Mouse (Mus musculus) brown adipose tissue, adult 24 weeks (tissue): ENCODE data around the gene Gamt. TPM values are rescaled to one million over a fixed set of nuclear protein-coding genes. Genes with fewer than 3 reads are reported as not detected.
"Not testable (repeated sequence)": the region's sequence is repeated elsewhere in the genome, so short reads cannot be mapped to it uniquely, and the experiment has no call there.

ENCODE experiments used
- H3K27ac ChIP-seq: fragments of 200-500 bp; replicated peaks from 2 replicates; pipeline ENCODE4 v1.5.1; 2012; ENCODE audit warnings: low read depth, mild to moderate bottlenecking, low read length
- H3K4me1 ChIP-seq: fragments of 200-500 bp; 2 replicates; pipeline ENCODE4 v1.6.1; 2012; ENCODE audit warnings: low read length, mixed read lengths; ENCODE audit not compliant: control insufficient read depth, insufficient read depth, insufficient read length
- H3K4me3 ChIP-seq: fragments of 200-500 bp; 2 replicates; pipeline ENCODE4 v1.5.1; 2012; ENCODE audit warnings: low read depth, mild to moderate bottlenecking, low read length, moderate library complexity; ENCODE audit not compliant: insufficient read depth
- polyA plus RNA-seq: library from polyadenylated mRNA; stranded (reverse); fragments of >200 nt; gene quantifications from 2 replicates; pipeline ENCODE4 v1.2.4, GENCODE M21; 2012; ENCODE audit not compliant: missing spikeins, insufficient read depth, insufficient read length

Gamt gene
- polyA plus RNA-seq, 1 experiment, result 10.5 TPM

DNA sequence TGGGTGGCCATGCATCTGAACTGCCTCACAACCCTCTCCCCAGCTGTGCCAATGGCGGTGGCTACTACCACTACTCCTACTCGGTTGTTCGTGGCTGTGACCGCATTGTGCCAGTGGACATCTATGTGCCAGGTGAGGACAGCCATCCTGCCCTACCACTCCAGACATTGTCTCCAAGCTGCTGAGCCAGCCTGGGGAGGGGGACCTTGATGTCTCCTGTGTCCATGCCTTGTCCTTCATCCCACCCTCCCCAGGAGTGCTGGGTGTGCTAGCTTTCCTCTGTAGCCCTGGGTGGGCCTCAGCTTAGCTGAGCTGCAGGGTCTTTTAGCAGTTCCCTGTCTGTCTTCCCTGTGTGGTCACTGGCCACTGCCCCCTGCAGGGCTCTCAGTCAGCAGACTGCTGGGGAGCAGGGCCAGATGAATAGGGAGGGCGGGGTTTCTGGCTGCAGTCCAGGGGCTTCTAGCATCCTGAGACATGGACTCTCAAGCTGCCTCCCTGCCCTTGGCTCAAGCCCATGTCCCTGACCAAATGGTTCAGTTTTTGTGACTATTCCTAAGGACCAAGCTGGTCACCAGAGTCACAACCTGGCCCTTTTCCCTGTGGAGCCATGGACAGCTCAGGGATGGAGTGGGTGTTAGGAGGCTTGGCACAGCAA, 4.8 kb downstream of the Gamt start:
- Histone ChIP-seq H3K4me1 (peaks cover 10% of the 10 kb centered on the region), H3K4me3 (no peak overlapping the region), H3K27ac (no peak overlapping the region)

DNA sequence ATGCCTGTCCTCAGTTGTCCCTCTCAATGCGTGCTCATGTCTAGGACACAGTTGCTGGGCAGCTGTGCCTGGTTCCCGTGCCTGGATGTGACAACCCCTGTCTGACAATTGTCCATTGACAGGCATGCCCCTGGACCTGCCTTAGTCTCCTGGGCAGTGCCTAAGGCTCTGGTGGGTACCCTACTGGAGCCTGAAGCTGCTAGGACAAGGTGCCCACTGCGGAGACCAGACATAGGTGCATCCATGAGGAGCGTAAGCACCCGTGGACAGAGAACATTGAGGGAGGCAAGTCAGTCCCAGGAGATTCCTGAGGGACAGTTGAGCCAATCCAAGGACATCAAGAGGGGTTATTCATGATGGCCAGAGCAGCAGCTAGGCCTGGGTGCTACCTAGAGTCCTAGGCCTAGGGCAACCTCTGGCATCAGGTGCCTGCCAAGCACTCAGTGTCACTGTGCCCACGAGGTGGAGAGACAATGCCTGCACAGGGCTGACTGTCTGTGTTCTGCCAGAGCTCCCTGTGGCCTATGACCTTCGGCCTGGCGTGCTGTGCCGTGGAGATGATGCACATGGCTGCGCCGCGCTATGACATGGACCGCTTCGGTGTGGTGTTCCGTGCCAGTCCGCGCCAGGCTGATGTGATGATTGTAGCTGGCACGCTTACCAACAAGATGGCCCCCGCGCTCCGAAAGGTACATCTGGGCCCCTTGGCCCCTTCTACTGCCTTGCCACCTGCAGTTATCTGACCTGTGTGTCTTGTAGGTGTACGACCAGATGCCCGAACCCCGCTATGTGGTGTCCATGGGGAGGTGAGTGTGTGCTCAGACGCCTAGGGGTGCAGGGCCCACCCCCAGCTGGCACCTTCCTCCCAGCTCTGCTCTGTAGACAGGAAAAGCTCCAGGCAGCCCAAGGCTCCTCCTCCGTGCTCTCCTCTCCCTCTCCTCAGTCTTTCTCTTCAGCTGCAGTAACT, 6.2 kb downstream of the Gamt start:
- Histone ChIP-seq H3K4me3 (no peak overlapping the region), H3K4me1 (peaks cover 11% of the 10 kb centered on the region), H3K27ac (no peak overlapping the region)

DNA sequence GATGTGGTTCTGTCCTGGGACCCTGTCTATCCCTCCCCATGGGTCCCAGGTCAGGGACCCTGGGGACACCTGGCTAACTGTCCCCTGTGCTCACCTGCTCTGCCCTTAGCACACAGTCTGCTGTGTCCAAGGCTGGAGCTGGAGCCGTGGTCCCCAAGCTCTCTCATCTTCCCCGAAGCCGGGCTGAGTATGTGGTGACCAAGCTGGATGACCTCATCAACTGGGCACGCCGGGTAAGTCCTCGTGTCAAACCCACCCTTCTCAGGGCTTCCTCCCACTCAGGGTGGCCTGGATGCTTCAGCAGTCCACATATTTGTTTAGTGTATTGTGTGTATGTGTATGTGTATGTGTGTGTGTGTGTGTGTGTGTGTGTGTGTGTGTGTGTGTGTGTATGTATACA, 7.3 kb downstream of the Gamt start:
- peaks cover 5% of the 10 kb centered on the region; the same call in 1 of the 2 replicates for H3K4me1 ChIP-seq
- no peak overlapping the region for H3K4me3 ChIP-seq
- H3K27ac ChIP-seq, result no peak overlapping the region

DNA sequence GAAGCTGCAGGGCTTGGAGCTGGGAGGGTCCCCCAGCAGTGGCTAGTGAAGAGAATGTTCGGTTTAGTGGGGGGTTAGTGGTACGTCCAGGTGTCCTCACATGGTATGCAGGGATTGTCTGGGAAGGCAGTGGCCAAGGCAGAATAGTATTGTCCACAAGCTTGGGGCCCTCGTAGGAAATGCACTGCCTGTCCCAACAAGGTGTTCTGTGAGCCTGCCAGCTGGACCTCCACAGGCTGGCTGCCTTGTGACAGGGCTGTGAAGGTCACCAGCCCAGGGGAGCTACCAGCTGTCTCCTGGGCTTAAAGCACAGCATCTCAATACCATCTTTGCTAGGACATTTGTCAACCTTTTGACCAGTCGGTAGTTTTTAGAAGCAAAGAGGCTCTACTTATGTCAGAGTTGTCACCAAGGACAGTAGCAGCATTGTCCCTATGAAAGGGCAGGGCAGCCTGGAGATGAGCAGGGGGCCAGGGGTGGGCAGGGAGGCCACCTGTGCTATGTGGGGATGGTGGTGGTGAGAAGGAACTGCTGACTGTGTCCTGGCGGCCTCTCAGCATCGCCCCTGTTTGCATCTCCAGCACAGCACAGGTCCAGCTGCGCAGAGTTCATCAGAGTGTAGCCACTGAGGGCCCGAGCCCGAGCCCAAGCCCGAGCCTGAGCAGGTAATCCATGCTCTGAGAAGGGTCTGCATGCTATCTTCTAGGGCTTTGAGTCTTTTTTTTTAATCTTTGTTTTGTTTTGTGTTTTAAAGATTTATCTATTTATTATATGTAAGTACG, 8.1 kb downstream of the Gamt start:
- Histone ChIP-seq H3K4me3 (no peak overlapping the region), H3K27ac (no peak overlapping the region), H3K4me1 (peaks cover 5% of the 10 kb centered on the region; the same call in 1 of the 2 replicates)

DNA sequence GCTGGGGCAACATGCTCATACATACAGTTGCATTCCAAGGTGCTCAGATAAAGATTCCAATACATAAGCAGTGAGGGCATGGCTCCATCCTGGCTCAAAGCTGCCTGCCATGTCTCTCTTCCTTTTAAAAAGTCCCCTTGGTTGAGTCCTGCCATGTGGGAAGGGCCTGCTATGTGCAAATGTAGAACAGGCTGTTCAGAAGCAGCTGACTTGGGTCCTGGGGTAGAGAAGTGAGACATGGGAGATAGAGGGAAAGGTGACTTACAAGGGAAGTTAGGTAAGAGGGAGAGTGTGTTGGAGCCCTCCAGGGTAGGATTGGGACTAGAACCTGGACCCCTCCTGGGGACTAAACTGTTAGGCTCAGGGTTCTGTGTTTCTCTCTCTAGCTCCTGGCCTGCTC, 8.8 kb downstream of the Gamt start:
- Histone ChIP-seq H3K4me3 (no peak overlapping the region), H3K27ac (no peak overlapping the region), H3K4me1 (peaks cover 5% of the 10 kb centered on the region; the same call in 1 of the 2 replicates)

DNA sequence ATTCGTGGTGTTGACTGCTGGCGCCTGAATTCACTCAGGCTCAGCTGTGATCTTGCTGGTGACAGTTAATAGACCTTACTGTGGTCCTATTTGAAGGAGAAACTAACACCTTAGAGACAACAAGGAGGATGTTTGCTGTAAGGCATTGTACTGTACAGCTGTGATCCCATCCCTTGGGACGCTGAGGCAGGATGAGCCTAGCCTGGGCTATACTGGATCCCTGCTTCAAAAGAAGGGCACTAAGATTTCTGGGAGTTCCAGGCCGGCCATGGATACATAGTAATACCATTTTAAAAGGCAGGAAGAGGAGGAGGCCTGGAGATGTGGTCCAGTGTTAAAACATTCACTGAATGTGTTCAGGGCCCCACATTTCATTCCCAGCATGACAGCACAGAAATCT, 10.2 kb downstream of the Gamt start:
- Histone ChIP-seq H3K4me3 (peak overlapping the region; percentile 87), H3K4me1 (peaks cover 5% of the 10 kb centered on the region; the same call in 1 of the 2 replicates), H3K27ac (peak overlapping the region; percentile 23)

DNA sequence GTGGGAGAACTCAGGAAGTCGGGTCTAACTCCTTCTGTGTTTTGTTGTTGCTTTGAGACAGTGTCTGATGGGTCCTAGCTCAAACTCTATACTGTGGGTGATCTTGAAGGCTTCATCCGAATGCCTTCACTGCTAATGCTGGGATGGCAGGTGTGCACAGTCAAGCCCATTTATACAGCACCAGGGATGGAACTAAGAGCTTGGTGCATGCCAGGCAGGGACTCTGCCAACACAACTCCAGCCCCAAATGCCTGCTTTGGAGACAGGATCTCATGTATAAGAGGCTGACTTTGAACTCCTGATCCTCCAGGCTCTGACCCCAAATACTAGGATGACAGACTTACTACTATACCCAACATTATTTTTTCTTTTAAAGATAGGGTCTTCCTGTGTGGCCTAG, 10.8 kb downstream of the Gamt start:
- Histone ChIP-seq H3K4me3 (peak overlapping the region; percentile 87), H3K27ac (peak overlapping the region; percentile 98), H3K4me1 (peaks cover 5% of the 10 kb centered on the region; the same call in 1 of the 2 replicates)

DNA sequence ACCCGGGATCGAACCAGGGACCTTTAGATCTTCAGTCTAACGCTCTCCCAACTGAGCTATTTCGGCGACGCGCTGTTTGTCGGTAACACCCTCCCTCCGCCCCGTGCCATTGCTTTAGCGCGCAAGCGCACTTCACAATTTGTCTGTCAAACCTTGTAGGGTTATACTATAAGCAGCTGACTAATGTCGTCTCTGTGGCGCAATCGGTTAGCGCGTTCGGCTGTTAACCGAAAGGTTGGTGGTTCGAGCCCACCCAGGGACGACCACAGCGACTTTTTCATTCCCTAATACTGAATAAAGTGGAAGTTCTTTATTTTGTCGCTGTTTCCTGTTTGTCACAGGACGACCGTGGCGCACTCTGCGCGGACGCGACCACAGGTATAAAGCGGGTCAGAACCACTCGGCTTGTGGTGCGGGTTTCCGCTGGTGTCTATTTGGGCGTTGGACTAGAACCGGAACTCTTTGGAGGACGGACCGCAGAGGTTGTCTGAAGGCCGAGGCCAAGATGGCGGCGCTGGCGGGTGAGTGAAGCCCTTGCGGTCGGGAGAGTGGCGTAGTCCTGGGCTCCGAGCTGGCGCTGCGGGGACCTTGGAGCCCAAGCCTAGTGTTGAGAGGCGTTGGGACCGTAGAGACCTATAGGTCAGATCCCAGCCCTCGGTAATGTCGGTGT, 11.7 kb downstream of the Gamt start, which contains the start of gene Ndufs7:
Ndufs7 (plus strand) TSS at position 151 of the 670 bp plus-strand sequence.
- Histone ChIP-seq H3K4me3 (peak within 1 kb of the TSS; percentile 87), H3K27ac (peak within 1 kb of the TSS; percentile 98), H3K4me1 (peaks cover 5% of the 10 kb centered on the region; the same call in 1 of the 2 replicates)

DNA sequence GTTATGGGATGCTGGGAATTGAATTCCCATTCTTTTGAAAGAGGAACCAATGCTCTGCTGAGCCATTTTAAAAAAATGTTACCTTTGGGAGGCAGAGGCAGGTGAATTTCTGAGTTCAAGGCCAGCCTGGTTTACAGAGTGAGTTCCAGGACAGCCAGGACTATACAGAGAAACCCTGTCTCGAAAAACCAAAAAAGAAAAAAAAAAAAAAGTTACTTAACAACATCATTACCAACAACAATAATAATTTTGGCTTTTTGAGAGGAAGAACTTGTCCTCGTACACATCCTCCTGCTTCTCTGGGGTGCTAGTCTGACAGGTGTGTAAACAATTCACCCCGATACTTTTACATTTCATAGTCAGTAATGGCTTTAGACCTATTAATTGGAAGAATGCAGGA, 12.4 kb downstream of the Gamt start:
- not testable (repeated sequence) for H3K4me1 ChIP-seq, H3K4me3 ChIP-seq, H3K27ac ChIP-seq

DNA sequence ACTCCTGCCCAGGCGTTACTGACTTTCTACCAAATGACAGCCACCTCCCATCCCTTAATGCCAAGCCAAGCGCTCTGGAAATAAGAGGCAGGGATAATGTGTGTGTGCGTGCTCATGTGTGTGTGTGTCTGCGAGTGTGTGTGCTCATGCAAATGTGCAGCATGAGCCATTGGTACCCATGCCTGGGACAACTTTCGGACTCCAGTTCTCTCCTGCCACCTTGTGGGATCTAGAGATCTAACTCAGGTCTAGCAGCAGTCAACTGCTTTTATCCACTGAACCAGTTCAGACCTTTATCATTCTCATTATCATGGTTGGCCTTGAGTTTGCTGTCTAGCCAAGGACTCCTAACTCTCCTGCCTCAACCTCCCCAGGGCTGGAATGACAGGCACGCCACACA, 13.0 kb downstream of the Gamt start:
- H3K4me1 ChIP-seq, result peaks cover 5% of the 10 kb centered on the region; the same call in 1 of the 2 replicates
- H3K27ac ChIP-seq, result no peak overlapping the region
- no peak overlapping the region for H3K4me3 ChIP-seq

DNA sequence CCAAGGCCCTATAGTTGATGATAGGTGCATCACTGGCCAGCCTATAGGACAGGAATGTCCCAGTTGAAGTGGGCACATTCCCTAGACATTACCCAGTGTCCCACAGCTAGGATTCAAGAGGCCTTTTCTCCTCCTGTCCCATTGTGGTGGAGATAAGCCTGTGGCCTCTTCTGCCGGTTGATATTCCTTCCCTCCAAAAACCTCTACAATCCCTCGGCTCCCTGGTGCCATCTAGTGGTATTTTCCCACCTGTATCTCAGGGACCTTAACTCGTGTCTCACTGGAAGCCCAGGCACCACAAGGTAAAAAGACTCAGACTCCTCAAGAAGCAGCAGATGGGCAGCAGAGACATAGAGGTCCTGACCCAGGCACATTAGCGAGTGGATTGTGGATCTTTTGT, 15.2 kb downstream of the Gamt start:
- Histone ChIP-seq H3K4me3 (no peak overlapping the region), H3K4me1 (peaks cover 5% of the 10 kb centered on the region; the same call in 1 of the 2 replicates), H3K27ac (no peak overlapping the region)

DNA sequence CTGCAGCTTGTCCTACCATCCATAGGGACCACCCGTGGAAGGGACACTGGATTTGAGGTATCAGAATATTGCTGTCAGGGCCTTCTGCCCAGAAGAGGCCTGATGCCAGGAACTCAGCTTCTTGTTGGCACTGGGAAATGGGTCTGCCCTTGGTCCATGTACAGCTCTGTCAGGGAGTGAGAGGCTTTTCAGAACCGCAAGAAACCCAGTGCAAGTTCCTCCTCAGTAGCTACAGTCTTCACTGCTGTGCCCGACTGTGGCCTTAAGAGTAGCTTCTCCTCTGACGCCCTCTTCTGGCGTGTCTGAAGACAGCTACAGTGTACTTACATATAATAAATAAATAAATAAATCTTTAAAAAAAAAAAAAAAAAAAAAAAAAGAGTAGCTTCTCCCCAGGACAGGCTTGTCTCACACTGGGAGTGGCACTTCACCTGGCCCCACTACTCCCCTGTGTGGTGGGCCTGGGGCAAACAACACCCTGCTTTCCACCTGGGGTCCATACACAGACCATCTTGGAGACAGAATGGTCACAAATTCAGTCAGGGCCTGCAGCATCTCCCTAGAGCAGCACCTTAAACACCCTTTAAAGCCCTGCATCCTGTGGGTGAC, 15.9 kb downstream of the Gamt start:
- no peaks in the 10 kb centered on the region for H3K4me1 ChIP-seq
- no peak overlapping the region for H3K27ac ChIP-seq
- no peak overlapping the region for H3K4me3 ChIP-seq

DNA sequence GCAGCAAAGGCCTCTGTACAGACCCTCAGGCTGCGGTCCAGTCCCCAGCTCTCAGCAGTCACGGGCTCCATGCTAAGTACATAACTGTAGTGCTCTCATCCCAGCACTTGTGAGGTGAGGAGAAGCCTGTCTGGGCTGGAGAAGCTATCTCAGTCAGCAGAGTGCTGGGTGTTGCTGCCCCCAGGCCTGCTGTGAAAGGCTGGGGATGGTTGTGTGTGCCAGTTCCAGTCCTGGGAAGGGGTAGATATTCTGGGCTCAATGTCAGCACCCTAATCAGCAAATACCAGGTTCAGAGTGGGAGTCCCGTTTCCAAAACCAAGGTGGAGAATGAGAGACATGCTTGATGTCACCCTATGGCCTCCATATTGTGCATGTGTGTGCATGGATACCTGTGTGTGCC, 18.2 kb downstream of the Gamt start:
- no peak overlapping the region for H3K27ac ChIP-seq
- H3K4me1 ChIP-seq, result no peaks in the 10 kb centered on the region
- H3K4me3 ChIP-seq, result no peak overlapping the region

DNA sequence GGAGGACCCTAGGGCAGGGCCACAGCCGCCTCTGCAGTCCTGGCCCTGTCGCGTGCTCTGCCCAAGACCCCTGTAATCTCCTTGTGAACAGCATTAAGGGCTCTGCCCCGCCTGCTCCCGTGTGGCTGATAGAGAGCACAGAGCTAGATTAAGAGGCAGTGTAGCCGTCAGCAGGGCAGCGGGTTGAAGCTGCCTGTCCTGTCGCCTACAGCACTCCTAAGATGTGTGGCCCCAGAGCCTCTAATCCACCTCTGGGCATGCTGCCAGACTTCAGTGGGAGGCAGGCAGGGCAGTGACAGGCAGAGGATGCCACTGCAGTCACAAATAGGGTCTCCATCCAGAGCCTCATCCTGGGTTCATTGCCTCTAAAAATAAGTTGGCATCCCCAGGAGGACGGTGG, 18.7 kb downstream of the Gamt start:
- no peak overlapping the region for H3K27ac ChIP-seq
- H3K4me1 ChIP-seq, result no peaks in the 10 kb centered on the region
- no peak overlapping the region for H3K4me3 ChIP-seq
